Mouse (Mus musculus) embryonic stem cell, embryonic (primary cell): ENCODE data around the gene Cidec.

Experiments used
- CTCF ChIA-PET, 4 experiments: fragments of 300-600 bp in 2 of 4; fragments of 350-600 bp in 2 of 4; sonication (Branson Sonifier 250); formaldehyde crosslinking; loops; one replicate each; lab custom pipeline; 2022; ENCODE audit warnings: inconsistent platforms in 2 of 4; lab: Charles Lee
- POLR2A ChIA-PET, 4 experiments: fragments of 300-600 bp in 2 of 4; fragments of 350-600 bp in 2 of 4; sonication (Branson Sonifier 250); formaldehyde crosslinking; loops; one replicate each; lab custom pipeline; 2022; ENCODE audit warnings: antibody characterized with exemption in 4 of 4, inconsistent platforms in 1 of 4; lab: Charles Lee

The Cidec gene

DNA sequence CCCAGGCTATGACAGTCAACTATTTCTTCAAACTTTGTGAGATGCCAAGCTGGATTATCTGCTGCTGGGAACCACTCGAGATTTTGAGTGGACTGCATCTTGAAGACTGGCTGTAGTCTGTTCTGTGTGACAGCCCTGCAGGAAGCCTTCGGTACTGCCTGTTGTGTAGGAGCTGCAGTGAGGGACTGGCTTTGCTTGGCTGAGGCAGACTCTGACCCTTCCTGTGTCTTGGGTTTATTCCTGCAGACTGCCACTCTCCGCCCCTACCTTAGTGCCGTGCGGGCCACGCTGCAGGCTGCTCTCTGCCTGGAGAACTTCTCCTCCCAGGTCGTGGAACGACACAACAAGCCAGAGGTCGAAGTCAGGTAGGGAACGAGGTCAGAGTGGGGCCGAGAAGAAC lies 55.1 kb downstream of the Cidec start:
- ChIA-PET CTCF (interaction anchor here (0.6 to 2.5 kb wide), 9 partner anchors 8 to 312 kb away, joined by 3 to 7 read pairs (median 3); partner anchors contain the start of gene Ttll3 (in 1 of the 4)), POLR2A (interaction anchor here (0.5 to 8.2 kb wide), 19 partner anchors 8 to 334 kb away, joined by 3 to 82 read pairs (median 4); partner anchors contain the start of genes Ttll3 (in 3 of the 4), Rpusd3 (in 1 of the 4) and Thumpd3 (in 1 of the 4))

DNA sequence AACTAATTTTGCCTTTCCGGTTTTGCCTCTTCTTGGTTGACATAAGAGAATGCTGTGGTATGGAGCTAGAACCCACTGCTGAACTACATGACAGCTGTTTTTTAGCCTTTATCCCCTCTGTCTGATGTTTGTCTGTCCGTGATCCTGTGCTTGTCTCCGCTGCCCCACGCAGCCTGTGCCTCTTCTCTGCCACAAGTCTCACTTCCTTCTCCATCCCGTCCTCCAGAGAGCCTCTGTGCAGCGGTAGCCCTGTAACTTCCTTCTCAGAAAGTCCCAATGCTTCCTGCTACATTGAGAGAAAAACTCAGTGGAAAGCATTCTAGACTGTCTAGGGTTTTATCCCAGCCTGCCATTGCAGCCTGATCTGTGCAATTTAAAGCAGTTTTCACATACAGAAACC lies 56.3 kb downstream of the Cidec start:
- ChIA-PET POLR2A (interaction anchor here in 3 of 4 experiments (0.9 to 8.2 kb wide), 11 partner anchors 9 to 73 kb away, joined by 3 to 82 read pairs (median 5); partner anchors contain the start of genes Ttll3 (in 3 of the 3) and Jagn1 (in 1 of the 3)), CTCF (interaction anchor here in 1 of 4 experiments (1.7 kb wide), 1 partner anchor 11 kb away, joined by 3 read pairs; no protein-coding TSS in a partner anchor)

DNA sequence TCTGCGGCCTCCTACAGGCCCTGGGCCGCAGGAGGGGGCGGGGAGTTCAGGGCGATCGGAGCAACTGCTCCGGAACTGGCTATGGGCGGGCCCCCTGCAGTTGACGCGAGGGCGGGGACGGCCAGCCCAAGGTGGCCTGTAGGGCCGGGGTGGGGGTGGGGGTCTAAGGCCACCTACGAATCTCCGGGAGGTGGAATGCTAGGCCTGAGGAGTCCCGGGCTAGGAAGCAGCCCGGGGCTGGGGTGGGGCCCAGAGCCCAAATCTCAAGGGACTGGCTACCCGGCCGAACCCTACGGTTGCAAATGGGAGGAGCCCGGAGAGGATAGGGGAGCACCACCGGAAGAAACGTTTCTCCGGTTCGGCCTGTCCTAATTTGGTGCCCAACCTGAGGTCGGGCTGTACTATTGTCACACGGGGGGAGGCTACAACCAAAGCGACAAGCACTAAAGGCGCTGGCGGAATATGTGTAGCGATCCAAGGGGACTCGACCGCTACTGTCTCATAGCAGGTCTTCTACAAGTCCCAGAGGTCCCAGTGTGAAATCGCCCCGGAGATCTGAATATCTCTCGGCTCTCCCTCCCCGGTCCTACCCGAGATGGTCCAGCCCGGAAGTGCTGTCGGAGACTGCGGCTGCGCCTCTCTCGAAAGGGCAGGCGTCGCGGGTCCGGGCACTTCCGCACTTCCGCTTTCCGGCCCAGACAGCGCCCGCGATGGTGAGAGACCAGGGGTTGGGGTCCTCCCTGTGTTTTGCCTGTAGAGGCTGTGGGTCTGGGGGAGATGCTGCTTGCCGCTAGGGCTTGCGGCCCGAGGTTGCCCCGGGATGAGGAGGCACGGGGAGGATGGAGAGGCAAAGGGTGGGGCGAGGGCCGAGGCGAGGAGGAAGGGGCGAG lies 57.8 kb downstream of the Cidec start, which contains the start of the genes Tada3 and Arpc4:
Gene Tada3 (minus strand): TSS at position 388 of the 890 bp plus-strand sequence.
Gene Arpc4 (plus strand): TSS at position 620 of the 890 bp plus-strand sequence.
- CTCF ChIA-PET, result no interaction called here
- POLR2A ChIA-PET, result interaction anchor here in 3 of 4 experiments (1.1 to 8.2 kb wide), 6 partner anchors 8 to 72 kb away, joined by 3 to 82 read pairs (median 39); partner anchors contain the start of gene Ttll3 (in 2 of the 3)

DNA sequence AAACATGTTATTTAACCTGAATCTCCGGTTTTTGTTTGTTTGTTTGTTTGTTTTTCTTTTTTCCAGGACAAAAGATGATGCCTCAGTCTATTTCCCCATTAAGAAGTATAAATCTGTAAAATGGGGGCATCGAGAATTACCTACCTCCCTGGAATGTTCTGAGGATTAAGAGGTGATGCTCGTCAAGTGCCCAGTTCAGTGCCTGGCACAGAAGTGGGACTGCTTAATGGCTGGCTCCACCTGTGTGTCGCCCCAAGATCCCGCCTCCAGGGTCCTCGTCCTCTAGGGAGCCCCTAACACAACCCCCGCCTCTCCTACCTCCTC lies 58.4 kb downstream of the Cidec start:
- ChIA-PET CTCF (no interaction called here), POLR2A (interaction anchor here in 3 of 4 experiments (0.6 to 2.0 kb wide), 6 partner anchors 9 to 297 kb away, joined by 3 to 12 read pairs (median 6); no protein-coding TSS in a partner anchor)
